Mouse (Mus musculus) neural tube, embryonic 10.5 days (tissue): ENCODE results near the gene Grifin.

Experiments
- DNase-seq: peaks from one replicate; pipeline ENCODE4 v3.0.0-alpha.2; 2017; ENCODE audit warnings: low spot score; ENCODE audit errors: extremely low spot score

Grifin gene

GRCm38 (mm10) chr5:140564896-140565295, at the start of gene Grifin:
TSS of gene Grifin (minus strand) at chr5:140565071.
- DNase-seq = no peak

DNA sequence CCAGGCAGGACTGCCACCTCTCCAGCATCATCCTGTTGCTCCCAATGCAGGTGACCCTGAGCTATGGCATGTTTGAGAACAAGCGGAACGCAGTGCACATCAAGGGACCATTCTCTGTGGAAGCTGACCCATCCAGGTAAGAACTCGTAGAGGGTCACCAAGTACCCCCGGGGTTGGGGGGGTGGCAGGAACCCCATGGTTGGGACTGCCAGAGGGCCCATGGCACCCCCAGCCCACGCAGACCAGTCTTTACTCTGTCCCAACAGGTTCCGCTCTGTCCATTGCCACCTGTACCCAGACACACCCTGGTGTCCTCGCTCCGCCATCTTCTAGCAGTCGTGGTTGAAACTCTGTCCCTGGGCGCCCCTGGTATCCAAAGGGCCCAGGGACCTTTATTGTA, 49.3 kb upstream of the Grifin start:
- DNase-seq = no peak

- DNase-seq = no peak
Observed at GRCm38 (mm10) chr5:140612191-140612590, 47.3 kb upstream of the Grifin start.

- DNase-seq = peak; percentile 68
Observed at GRCm38 (mm10) chr5:140611611-140612185, 46.8 kb upstream of the Grifin start.

GRCm38 (mm10) chr5:140611021-140611583, 46.2 kb upstream of the Grifin start:
- DNase-seq = peak; percentile 80

GRCm38 (mm10) chr5:140610273-140611011, 45.6 kb upstream of the Grifin start:
- no peak for DNase-seq

DNA sequence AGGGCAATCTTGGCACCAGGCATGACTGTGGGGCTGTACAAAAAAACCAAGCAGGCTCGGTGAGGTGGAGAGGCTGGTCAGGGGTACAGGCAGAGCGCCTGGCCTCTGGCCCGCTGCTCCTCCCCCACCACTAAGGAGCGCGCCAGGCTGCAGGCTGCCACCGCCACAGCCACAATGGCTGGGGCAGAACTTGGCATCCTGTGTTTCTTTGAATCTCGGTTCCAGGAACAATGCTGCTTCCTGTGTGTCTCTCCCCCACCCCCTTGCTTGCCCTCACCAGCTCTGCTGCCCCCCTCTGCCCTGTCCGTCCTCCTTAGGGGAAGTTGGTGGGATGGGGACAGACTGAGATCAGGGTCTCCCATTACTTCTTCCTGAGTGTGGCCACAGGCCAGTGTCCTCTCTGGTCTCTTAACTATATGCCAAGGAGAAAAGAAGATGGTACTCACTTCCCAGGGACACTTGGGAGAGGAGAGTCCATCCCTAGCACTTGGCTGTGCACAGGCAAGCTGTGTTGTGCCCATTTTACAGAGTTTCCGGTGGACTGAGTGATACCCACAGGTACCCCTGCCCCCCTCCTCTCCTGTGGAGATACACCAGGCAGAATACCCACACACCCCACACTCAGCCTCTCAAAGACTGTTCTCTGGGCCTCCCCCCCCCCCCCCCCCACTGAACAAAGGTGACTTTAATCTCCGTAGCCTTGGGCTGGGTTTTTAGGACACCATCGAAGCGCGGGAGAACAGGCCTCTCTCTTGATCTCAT, 44.8 kb upstream of the Grifin start:
- peak; percentile 39 for DNase-seq

- peak; percentile 60 for DNase-seq
Observed at GRCm38 (mm10) chr5:140608634-140609015, 43.8 kb upstream of the Grifin start.

DNA sequence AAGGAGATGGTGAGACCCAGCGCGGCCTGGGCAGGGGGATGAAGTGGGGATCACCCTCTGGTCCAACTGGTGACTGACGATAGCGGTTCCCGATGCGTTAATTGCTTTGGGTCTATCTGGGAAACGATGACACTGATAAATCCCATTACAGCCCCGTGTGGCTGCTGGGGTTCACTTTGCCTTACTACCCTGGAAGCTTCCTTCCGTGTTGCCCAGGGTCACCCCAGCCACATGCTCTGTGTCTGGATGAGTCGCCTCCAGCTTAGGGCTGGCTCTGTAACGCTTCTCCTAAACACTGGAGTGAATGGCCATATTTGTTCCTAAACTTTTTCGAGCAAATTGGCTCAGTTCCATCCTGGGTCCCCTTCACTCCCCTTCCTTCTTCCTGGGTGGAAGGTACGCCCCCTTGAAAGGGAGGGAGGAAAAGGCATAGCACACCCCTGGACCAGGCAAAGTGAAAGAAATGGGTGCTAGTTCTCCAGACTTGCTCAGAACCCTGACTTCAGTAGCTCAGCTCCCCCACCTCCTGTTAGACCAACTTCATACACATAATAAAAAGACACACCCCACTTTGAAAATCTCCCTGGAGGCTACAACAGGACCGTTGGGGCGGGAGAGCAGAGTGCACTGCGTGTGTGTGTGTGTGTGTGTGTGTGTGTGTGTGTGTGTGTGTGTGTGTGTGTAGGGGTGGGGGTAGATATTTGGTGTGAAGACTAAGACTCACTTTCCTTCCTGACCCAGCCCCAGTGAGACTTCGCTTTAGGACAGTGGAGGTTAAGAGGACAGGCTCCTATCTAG, 43.2 kb upstream of the Grifin start:
- DNase-seq = peak; percentile 38

DNA sequence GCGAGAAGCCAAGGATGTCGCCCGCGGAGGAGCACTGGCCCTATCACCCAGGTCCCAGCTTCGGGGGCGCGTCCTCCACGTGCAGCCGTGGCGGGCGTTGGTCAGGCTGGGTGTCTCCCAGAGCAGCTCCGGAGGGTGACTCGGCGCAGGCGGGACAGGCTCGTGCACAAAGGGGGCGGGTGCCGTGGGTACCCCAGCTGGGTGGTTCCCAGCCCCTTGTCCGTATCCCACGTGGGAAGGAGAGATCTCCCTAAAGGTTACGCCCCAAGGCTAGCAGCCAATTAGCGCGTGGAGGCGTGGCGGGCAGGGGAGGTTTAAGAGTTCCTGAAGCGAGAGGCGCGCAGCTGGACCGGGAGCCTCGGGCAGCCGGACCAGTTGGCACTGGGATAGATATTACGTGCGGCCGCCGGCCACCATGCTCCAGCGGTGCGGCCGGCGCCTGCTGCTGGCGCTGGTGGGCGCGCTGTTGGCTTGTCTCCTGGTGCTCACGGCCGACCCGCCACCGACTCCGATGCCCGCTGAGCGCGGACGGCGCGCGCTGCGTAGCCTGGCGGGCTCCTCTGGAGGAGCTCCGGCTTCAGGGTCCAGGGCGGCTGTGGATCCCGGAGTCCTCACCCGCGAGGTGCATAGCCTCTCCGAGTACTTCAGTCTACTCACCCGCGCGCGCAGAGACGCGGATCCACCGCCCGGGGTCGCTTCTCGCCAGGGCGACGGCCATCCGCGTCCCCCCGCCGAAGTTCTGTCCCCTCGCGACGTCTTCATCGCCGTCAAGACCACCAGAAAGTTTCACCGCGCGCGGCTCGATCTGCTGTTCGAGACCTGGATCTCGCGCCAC, 42.3 kb upstream of the Grifin start, which contains the start of gene Lfng:
TSS of gene Lfng (plus strand) at position 320 of the 835 bp plus-strand sequence.
- peak; percentile 93 for DNase-seq

DNA sequence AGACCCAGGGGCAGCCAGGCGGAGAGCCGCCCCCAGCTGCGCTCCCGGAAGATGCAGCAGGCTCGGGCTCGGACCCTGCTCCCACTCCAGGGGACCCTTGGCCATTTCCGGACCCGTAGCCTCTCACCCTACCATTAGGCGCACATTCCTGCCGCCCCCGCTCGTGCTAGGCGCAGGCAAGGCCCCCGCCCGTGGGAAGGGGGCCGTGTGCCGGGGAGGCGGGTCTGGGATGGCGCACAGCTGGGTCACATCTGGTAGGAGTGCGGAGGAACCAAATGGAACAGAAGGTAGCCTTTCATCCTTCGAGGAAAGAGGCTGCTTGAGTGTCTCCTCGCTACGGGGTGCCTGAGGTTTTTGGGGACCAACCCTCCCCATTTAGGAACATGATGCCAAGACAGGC, 41.5 kb upstream of the Grifin start:
- DNase-seq = peak; percentile 62

DNA sequence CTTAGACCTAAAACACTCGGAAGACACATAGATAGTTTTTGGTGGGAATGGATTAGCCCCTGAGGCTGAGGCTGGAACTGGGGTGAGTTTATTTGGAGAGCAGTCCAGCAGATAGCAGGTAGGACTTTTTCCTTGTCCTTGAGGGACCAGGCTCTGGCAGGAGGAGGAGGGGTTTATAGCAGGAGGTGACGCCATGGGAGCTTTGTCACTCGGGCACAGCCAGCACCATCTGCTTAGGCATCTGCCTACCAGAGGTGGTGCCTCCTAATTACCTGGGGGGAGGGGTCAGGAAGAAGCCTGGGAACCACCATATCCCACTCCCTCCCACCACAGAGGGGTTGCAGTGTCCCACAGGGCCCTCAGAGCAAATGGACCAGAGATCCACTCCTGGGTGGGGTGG, 40.4 kb upstream of the Grifin start:
- DNase-seq = no peak

DNA sequence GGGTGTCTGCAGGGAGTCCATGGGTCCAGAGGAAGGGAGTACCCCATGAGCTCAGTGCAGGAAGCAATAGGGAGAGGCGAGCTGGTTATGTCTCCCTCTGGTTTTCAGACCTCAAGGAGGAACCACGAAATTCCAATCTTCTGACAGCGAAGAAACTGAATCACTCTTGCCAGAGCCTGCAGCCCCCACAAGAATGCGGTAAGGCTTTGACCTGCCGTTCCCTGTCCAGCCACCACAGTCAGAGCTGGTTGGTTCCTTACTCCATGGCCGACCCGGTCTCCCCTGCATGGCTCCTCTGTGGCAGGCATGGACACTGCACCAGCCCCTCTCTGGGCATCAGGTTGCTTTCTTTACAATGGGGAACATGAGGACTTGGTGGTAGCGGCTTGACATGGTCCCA, 39.5 kb upstream of the Grifin start:
- DNase-seq = no peak

GRCm38 (mm10) chr5:140602540-140602939, 37.7 kb upstream of the Grifin start:
- DNase-seq = no peak

DNA sequence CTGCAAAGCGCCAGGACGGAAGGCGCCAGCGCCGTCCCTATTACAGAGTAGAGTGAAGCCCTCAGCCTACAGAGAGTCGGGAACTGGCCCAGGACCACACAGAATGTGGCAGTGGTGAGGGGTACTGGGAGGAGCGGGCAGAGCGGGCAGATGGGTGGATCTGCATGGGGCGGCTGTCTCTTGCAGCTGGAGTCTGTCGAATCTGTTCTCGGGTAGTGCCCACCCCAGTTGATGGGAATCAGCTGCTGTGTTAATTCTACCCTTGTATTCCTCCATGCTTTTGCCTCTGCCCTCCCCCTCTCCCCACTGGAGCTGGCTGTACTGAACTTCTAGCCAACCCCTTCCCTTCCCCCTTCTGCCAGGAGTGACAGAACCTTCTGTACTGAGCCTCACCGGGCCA, 36.8 kb upstream of the Grifin start:
- no peak for DNase-seq

GRCm38 (mm10) chr5:140599939-140600338, 35.1 kb upstream of the Grifin start:
- no peak for DNase-seq

DNA sequence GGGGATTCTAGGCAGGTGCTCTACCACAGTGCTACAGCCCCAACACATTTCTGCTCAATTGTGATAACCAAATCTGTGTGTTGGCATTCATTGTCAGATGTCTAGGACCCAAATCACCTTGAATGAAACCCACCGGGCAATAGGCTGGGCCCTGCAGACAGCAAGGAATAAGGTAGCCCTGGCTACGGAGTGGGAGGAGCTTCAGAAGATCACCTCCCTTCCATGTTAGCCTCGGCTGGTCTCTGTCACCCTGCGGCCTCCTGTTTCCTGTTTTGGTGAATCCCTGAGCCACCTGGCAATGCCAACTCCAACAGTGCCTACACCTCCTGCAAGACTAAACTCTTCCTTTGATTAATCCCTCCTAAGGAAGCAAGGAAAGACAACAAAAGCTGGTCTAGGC, 32.9 kb upstream of the Grifin start:
- no peak for DNase-seq

GRCm38 (mm10) chr5:140596927-140597588, 32.2 kb upstream of the Grifin start:
- no peak for DNase-seq

DNA sequence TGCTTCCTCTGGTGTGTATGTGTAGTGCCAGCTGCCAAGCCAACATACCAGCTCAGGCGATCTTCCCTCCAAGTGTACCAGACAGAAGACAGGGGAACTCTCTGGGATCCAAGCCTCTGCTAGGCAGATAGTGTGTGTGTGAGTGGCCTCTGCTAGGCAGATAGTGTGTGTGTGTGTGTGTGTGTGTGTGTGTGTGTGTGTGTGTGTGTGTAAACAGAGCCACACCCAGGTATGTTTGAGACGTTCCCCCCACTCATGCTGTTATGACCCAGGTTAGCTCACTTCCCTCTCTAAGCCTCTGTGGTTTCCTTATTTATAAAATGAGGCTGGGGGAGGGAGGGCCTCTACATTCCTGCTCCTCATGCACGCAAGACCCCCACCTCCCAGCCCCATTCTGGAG, 31.6 kb upstream of the Grifin start:
- no peak for DNase-seq

- DNase-seq = no peak
Observed at GRCm38 (mm10) chr5:140594846-140595245, 30.0 kb upstream of the Grifin start.
